In genomic region chr5:113853541-113853940, GRCm38 (mm10) we compare ENCODE assay signal across 18 mouse cellular contexts. TPM values are rescaled to one million over a fixed set of nuclear protein-coding genes. Genes with fewer than 3 reads are reported as not detected.
DNase-seq lines count a peak whose midpoint lies in the region; ATAC-seq and TF ChIP-seq lines count a peak whose summit lies in the region.
"Had no signal": no experiment of that assay in that cellular context is flagged by ENCODE, and none has a peak within 500 bp of the region (broad histone marks: within the 10 kb centered on the region; RNA-seq: fewer than 3 reads in every experiment).

No protein-coding gene starts in this region.

- DNase-seq in heart, adult 9 months (ENCODE audit: low spot score in 2 of 2), result no peak
- DNase-seq in midbrain, embryonic 11.5 days (ENCODE audit: low spot score, missing footprints), result no peak
- DNase-seq: cerebellum, adult 11 months; gastrocnemius, postnatal 14 days; kidney, adult 18-20 months; kidney, postnatal 36 days; liver; lung, adult 18-20 months; right cerebral cortex, postnatal 4 days had no signal

- no peak overlapping the region for H3K9ac ChIP-seq in forebrain, embryonic 15.5 days (replicated peaks)
- no peak overlapping the region for H3K9ac ChIP-seq in forebrain, embryonic 16.5 days (replicated peaks; ENCODE audit: low read depth, low read length)
- peak overlapping the region; percentile 43 for H3K9ac ChIP-seq in heart, embryonic 16.5 days (ENCODE audit: low read length)
- H3K9ac ChIP-seq in midbrain, embryonic 11.5 days (ENCODE audit: low read length), result no peak overlapping the region
- H3K9ac ChIP-seq: embryonic facial prominence, embryonic 13.5 days; hindbrain, embryonic 13.5 days; midbrain, embryonic 15.5 days had no signal

- peak overlapping the region; percentile 21; the same call in 1 of the 2 replicates for H3K27ac ChIP-seq in forebrain, embryonic 15.5 days (replicated peaks)
- H3K27ac ChIP-seq in forebrain, embryonic 16.5 days (ENCODE audit: low read length), result no peak overlapping the region
- peak overlapping the region; percentile 68 for H3K27ac ChIP-seq in heart, embryonic 16.5 days (ENCODE audit: low read length)
- H3K27ac ChIP-seq in embryonic fibroblast, embryonic 13.5 days (ENCODE audit: insufficient read depth, low read length), result 0 out of 2 replicates have a peak overlapping the region, but pooled peaks have one; percentile 1
- H3K27ac ChIP-seq in small intestine, adult 2 months (ENCODE audit: insufficient read depth, low read depth, low read length), result peak overlapping the region; percentile 6
- H3K27ac ChIP-seq in midbrain, embryonic 11.5 days (ENCODE audit: low read depth, low read length), result no peak overlapping the region
- H3K27ac ChIP-seq: embryonic facial prominence, embryonic 13.5 days; hindbrain, embryonic 13.5 days; macrophage had no signal

- H3K9me3 ChIP-seq in forebrain, embryonic 15.5 days, result no peaks in the 10 kb centered on the region
- H3K9me3 ChIP-seq in forebrain, embryonic 16.5 days (ENCODE audit: control insufficient read depth, low read length), result no peaks in the 10 kb centered on the region
- H3K9me3 ChIP-seq in heart, embryonic 16.5 days (replicated peaks; ENCODE audit: control insufficient read depth, low read length), result no peaks in the 10 kb centered on the region
- no peaks in the 10 kb centered on the region for H3K9me3 ChIP-seq in midbrain, embryonic 11.5 days (ENCODE audit: control insufficient read depth, low read length)
- H3K9me3 ChIP-seq: embryonic facial prominence, embryonic 13.5 days; hindbrain, embryonic 13.5 days; midbrain, embryonic 15.5 days had no signal

- peaks cover 43% of the 10 kb centered on the region for H3K4me1 ChIP-seq in forebrain, embryonic 15.5 days
- H3K4me1 ChIP-seq in forebrain, embryonic 16.5 days (replicated peaks; ENCODE audit: control insufficient read depth, insufficient read depth, low read length), result peaks cover 39% of the 10 kb centered on the region
- peaks cover 53% of the 10 kb centered on the region for H3K4me1 ChIP-seq in heart, embryonic 16.5 days (ENCODE audit: control insufficient read depth, insufficient read depth, low read length)
- peaks cover 23% of the 10 kb centered on the region for H3K4me1 ChIP-seq in embryonic fibroblast, embryonic 13.5 days (ENCODE audit: control insufficient read depth, insufficient read depth, low read length)
- H3K4me1 ChIP-seq in small intestine, adult 2 months (ENCODE audit: control insufficient read depth, insufficient read depth, insufficient read length, low read length), result peaks cover 6% of the 10 kb centered on the region
- peaks cover 11% of the 10 kb centered on the region for H3K4me1 ChIP-seq in midbrain, embryonic 11.5 days (ENCODE audit: control insufficient read depth, insufficient read depth, low read length)

- H3K4me3 ChIP-seq in forebrain, embryonic 15.5 days, result no peak overlapping the region
- H3K4me3 ChIP-seq in forebrain, embryonic 16.5 days (replicated peaks; ENCODE audit: low read length), result no peak overlapping the region
- no peak overlapping the region for H3K4me3 ChIP-seq in heart, embryonic 16.5 days (ENCODE audit: low read length)
- H3K4me3 ChIP-seq in embryonic fibroblast, embryonic 13.5 days (ENCODE audit: insufficient read depth, low read length), result no peak overlapping the region
- no peak overlapping the region for H3K4me3 ChIP-seq in small intestine, adult 2 months (ENCODE audit: low read depth, low read length)
- no peak overlapping the region for H3K4me3 ChIP-seq in midbrain, embryonic 11.5 days (ENCODE audit: low read depth, low read length)
- H3K4me3 ChIP-seq: embryonic facial prominence, embryonic 13.5 days; hindbrain, embryonic 13.5 days; midbrain, embryonic 15.5 days had no signal

- no peak for TF ChIP-seq CTCF in embryonic fibroblast, embryonic 13.5 days (IDR thresholded peaks at IDR 0.05; ENCODE audit: borderline replicate concordance, insufficient read depth, low read length)
- no peak for TF ChIP-seq CTCF in small intestine, adult 2 months (IDR thresholded peaks at IDR 0.05; ENCODE audit: extremely low read depth, insufficient read length, insufficient replicate concordance, low read depth, low read length)

- ATAC-seq in forebrain, embryonic 15.5 days (replicated peaks), result no peak
- no peak for ATAC-seq in forebrain, embryonic 16.5 days
- no peak for ATAC-seq in heart, embryonic 16.5 days (replicated peaks; ENCODE audit: extremely low read depth, insufficient read depth, low FRiP score)
- no peak for ATAC-seq in midbrain, embryonic 11.5 days (ENCODE audit: low FRiP score)
- ATAC-seq: midbrain, embryonic 15.5 days had no signal

- WGBS in forebrain, embryonic 15.5 days, result 90% methylated on average over 10 of the region's 10 CpGs
- WGBS in forebrain, embryonic 16.5 days, result 79% methylated on average over 10 of the region's 10 CpGs
- 57% methylated on average over 10 of the region's 10 CpGs for WGBS in heart, embryonic 16.5 days
- 89% methylated on average over 10 of the region's 10 CpGs for WGBS in small intestine, adult 2 months
- WGBS in midbrain, embryonic 11.5 days, result 91% methylated on average over 10 of the region's 10 CpGs

- H3K27me3 ChIP-seq in forebrain, embryonic 15.5 days, result no peaks in the 10 kb centered on the region
- no peaks in the 10 kb centered on the region for H3K27me3 ChIP-seq in forebrain, embryonic 16.5 days (replicated peaks; ENCODE audit: control insufficient read depth, insufficient read depth, low read length)
- H3K27me3 ChIP-seq in heart, embryonic 16.5 days (ENCODE audit: control insufficient read depth, insufficient read depth, low read length), result no peaks in the 10 kb centered on the region
- no peaks in the 10 kb centered on the region for H3K27me3 ChIP-seq in small intestine, adult 2 months (ENCODE audit: control insufficient read depth, insufficient read depth, low read length)
- no peaks in the 10 kb centered on the region for H3K27me3 ChIP-seq in midbrain, embryonic 11.5 days (ENCODE audit: control insufficient read depth, insufficient read depth, low read length)
- H3K27me3 ChIP-seq: embryonic facial prominence, embryonic 13.5 days; hindbrain, embryonic 13.5 days; midbrain, embryonic 15.5 days had no signal

- H3K4me2 ChIP-seq in forebrain, embryonic 15.5 days (replicated peaks), result no peak overlapping the region
- no peak overlapping the region for H3K4me2 ChIP-seq in forebrain, embryonic 16.5 days (ENCODE audit: low read length)
- H3K4me2 ChIP-seq in heart, embryonic 16.5 days (ENCODE audit: low read depth, low read length), result no peak overlapping the region
- no peak overlapping the region for H3K4me2 ChIP-seq in midbrain, embryonic 11.5 days
- H3K4me2 ChIP-seq: embryonic facial prominence, embryonic 13.5 days; hindbrain, embryonic 13.5 days; midbrain, embryonic 15.5 days had no signal

- TF ChIP-seq POLR2A in embryonic fibroblast, embryonic 13.5 days (IDR thresholded peaks at IDR 0.05; ENCODE audit: low read depth, low read length), result no peak
- TF ChIP-seq POLR2A in small intestine, adult 2 months (IDR thresholded peaks at IDR 0.05; ENCODE audit: low read depth, low read length), result no peak

- peaks cover 28% of the 10 kb centered on the region for H3K36me3 ChIP-seq in forebrain, embryonic 15.5 days
- peaks cover 15% of the 10 kb centered on the region for H3K36me3 ChIP-seq in forebrain, embryonic 16.5 days (ENCODE audit: control insufficient read depth, insufficient read depth)
- peaks cover 15% of the 10 kb centered on the region for H3K36me3 ChIP-seq in heart, embryonic 16.5 days (ENCODE audit: control insufficient read depth, insufficient read depth)
- peaks cover 40% of the 10 kb centered on the region for H3K36me3 ChIP-seq in small intestine, adult 2 months (ENCODE audit: control insufficient read depth, insufficient read depth, low read length)
- H3K36me3 ChIP-seq in midbrain, embryonic 11.5 days (ENCODE audit: control insufficient read depth, insufficient read depth, low read length), result peaks cover 12% of the 10 kb centered on the region

RNA-seq across cellular contexts. Expression of gene Selplg, which starts 21.1 kb away (rescaled TPM):
- 1.8 TPM in 2 replicates for polyA plus RNA-seq in forebrain, embryonic 15.5 days (2015; fragmentation: Nextera tagmentation; extraction: Ambion mirVana)
- 1.8 and 2.0 TPM in 2 replicates for polyA plus RNA-seq in forebrain, embryonic 16.5 days (2015; fragmentation: Nextera tagmentation; extraction: Ambion mirVana)
- polyA plus RNA-seq in heart, embryonic 16.5 days (2015; fragmentation: Nextera tagmentation; extraction: Ambion mirVana), result 10.1 and 29.8 TPM in 2 replicates
- polyA plus RNA-seq in embryonic fibroblast, embryonic 13.5 days (2011; ENCODE audit: insufficient read length, low read depth, missing spikeins), result 0.74 TPM in 1 of 2 replicates, not detected in the other
- 31.5 and 52.3 TPM in 2 replicates for polyA plus RNA-seq in small intestine, adult 2 months (2012; rRNA removed)
- 1.3 TPM in 2 replicates for polyA plus RNA-seq in midbrain, embryonic 11.5 days (2014; fragmentation: Nextera tagmentation; extraction: Ambion mirVana)

RNA-seq across cellular contexts. Expression of gene Tmem119, which starts 53.2 kb away (rescaled TPM):
- polyA plus RNA-seq in forebrain, embryonic 15.5 days (2015; fragmentation: Nextera tagmentation; extraction: Ambion mirVana), result 4.9 and 5.1 TPM in 2 replicates
- polyA plus RNA-seq in forebrain, embryonic 16.5 days (2015; fragmentation: Nextera tagmentation; extraction: Ambion mirVana), result 4.4 and 7.9 TPM in 2 replicates
- 22.4 and 22.5 TPM in 2 replicates for polyA plus RNA-seq in heart, embryonic 16.5 days (2015; fragmentation: Nextera tagmentation; extraction: Ambion mirVana)
- 66.6 and 92.8 TPM in 2 replicates for polyA plus RNA-seq in embryonic fibroblast, embryonic 13.5 days (2011; ENCODE audit: insufficient read length, low read depth, missing spikeins)
- 10.1 and 13.5 TPM in 2 replicates for polyA plus RNA-seq in small intestine, adult 2 months (2012; rRNA removed)
- 9.9 and 10.9 TPM in 2 replicates for polyA plus RNA-seq in midbrain, embryonic 11.5 days (2014; fragmentation: Nextera tagmentation; extraction: Ambion mirVana)
- polyA plus RNA-seq: macrophage had no signal

RNA-seq across cellular contexts. Expression of gene Coro1c, which starts 55.0 kb away (rescaled TPM):
- polyA plus RNA-seq in forebrain, embryonic 15.5 days (2015; fragmentation: Nextera tagmentation; extraction: Ambion mirVana), result 221 and 224 TPM in 2 replicates
- 230 and 234 TPM in 2 replicates for polyA plus RNA-seq in forebrain, embryonic 16.5 days (2015; fragmentation: Nextera tagmentation; extraction: Ambion mirVana)
- polyA plus RNA-seq in heart, embryonic 16.5 days (2015; fragmentation: Nextera tagmentation; extraction: Ambion mirVana), result 85.9 and 89.0 TPM in 2 replicates
- 158 and 229 TPM in 2 replicates for polyA plus RNA-seq in embryonic fibroblast, embryonic 13.5 days (2011; ENCODE audit: insufficient read length, low read depth, missing spikeins)
- polyA plus RNA-seq in small intestine, adult 2 months (2012; rRNA removed), result 68.3 and 144 TPM in 2 replicates
- 201 and 205 TPM in 2 replicates for polyA plus RNA-seq in midbrain, embryonic 11.5 days (2014; fragmentation: Nextera tagmentation; extraction: Ambion mirVana)

Comparison
In these comparisons a context has a peak if more than half of its experiments do, and no peak if none do; other contexts are left out.
1. H3K27ac ChIP-seq: peak in forebrain, embryonic 15.5 days (single experiment), heart, embryonic 16.5 days (single experiment), embryonic fibroblast, embryonic 13.5 days (single experiment) and small intestine, adult 2 months (single experiment); none in forebrain, embryonic 16.5 days (single experiment) and midbrain, embryonic 11.5 days (single experiment).